Mouse (Mus musculus) testis, adult 2 months (tissue): Measurements from ENCODE around the gene Enox1.

Source experiments
- CTCF ChIP-seq: fragments of 200-500 bp; IDR thresholded peaks from 2 replicates; pipeline ENCODE4 v1.5.1; 2012; ENCODE audit warnings: low read depth, mild to moderate bottlenecking, inconsistent platforms, low read length, moderate library complexity; ENCODE audit not compliant: control insufficient read depth, insufficient read depth, insufficient replicate concordance
- POLR2A ChIP-seq: fragments of 200-500 bp; IDR thresholded peaks from 2 replicates; pipeline ENCODE4 v1.6.1; 2012; ENCODE audit warnings: low read depth, mild to moderate bottlenecking, inconsistent platforms, low read length, moderate library complexity; ENCODE audit not compliant: control insufficient read depth

- TF ChIP-seq POLR2A = no peak
- TF ChIP-seq CTCF = no peak
Observed at GRCm38 (mm10) chr14:77190158-77190557, 33.6 kb downstream of the Enox1 start.
